Mouse (Mus musculus): ENCODE data around the gene Myrip. TPM values are rescaled to one million over a fixed set of nuclear protein-coding genes. Genes with fewer than 3 reads are reported as not detected.
"Not testable (repeated sequence)": the region's sequence is repeated elsewhere in the genome, so short reads cannot be mapped to it uniquely, and the experiment has no call there.

Myrip gene
- polyA plus RNA-seq, 1 experiment from 2014 or later, result 5.4 TPM

GRCm38 (mm10) chr9:120315171-120315570 lies 13.9 kb downstream of the Myrip start:
- Histone ChIP-seq H3K4me2 (ENCODE audit: low read length) (no peak overlapping the region), H3K27ac (replicated peaks; ENCODE audit: low read depth, low read length) (no peak overlapping the region), H3K4me3 (replicated peaks; ENCODE audit: low read depth, low read length) (no peak overlapping the region), H3K4me1 (ENCODE audit: control insufficient read depth, insufficient read depth, low read length) (no peaks in the 10 kb centered on the region), H3K27me3 (ENCODE audit: control insufficient read depth, insufficient read depth, low read length) (no peaks in the 10 kb centered on the region), H3K36me3 (ENCODE audit: control insufficient read depth, insufficient read depth, low read length) (no peaks in the 10 kb centered on the region), H3K9me3 (ENCODE audit: control insufficient read depth, low read length) (no peaks in the 10 kb centered on the region), H3K9ac (replicated peaks; ENCODE audit: low read length) (no peak overlapping the region)
- 73% methylated on average over 3 of the region's 3 CpGs for WGBS
- no peak for DNase-seq
- ATAC-seq (ENCODE audit: low FRiP score, low TSS enrichment), result no peak

DNA sequence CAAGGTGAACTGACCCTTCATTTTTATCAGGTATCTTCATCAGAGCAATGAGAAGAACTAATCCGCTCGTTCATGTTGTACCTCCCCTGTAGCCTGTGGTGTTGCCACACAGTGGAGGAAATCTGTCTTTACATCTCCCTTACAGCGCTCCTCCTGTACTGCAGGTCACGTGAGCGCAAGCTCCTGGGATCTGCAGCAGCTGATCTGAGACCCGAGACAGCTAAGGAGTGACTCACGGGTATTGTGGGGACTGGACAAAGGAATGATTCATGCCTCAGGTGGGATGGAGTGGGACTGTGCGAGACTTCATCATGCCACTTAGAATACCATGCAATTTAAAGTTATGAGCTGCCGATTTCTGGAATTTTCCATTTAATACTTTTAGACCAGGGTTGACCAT lies 17.8 kb downstream of the Myrip start:
- Histone ChIP-seq H3K9ac (replicated peaks; ENCODE audit: low read length) (no peak overlapping the region), H3K27me3 (ENCODE audit: control insufficient read depth, insufficient read depth, low read length) (no peaks in the 10 kb centered on the region), H3K36me3 (ENCODE audit: control insufficient read depth, insufficient read depth, low read length) (no peaks in the 10 kb centered on the region), H3K27ac (replicated peaks; ENCODE audit: low read depth, low read length) (no peak overlapping the region), H3K4me2 (ENCODE audit: low read length) (no peak overlapping the region), H3K9me3 (ENCODE audit: control insufficient read depth, low read length) (no peaks in the 10 kb centered on the region), H3K4me3 (replicated peaks; ENCODE audit: low read depth, low read length) (no peak overlapping the region), H3K4me1 (ENCODE audit: control insufficient read depth, insufficient read depth, low read length) (no peaks in the 10 kb centered on the region)
- DNase-seq (no peak), ATAC-seq (ENCODE audit: low FRiP score, low TSS enrichment) (no peak)
- WGBS, result 83% methylated on average over 9 of the region's 9 CpGs

DNA sequence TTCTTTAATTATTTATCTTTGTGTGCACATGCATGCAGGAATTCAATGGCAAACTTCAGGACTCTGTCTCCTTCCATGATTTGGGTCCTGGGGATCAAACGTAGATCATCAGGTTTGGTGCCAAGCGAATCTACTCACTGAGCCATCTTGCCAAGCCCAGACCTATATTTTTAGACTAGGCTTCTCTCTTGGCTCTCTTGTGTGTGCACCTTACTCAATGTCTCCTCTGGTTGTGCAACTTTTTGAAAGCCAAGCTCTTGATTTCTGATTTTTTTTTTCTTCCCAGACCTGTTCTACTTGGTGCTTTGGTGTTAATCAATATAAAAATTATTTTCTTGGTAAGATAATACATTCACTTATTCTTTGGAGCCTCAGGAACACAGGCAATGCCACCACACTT lies 19.3 kb downstream of the Myrip start:
- WGBS, result 89% methylated on average over 2 of the region's 2 CpGs
- no peak overlapping the region for H3K9ac ChIP-seq (replicated peaks; ENCODE audit: low read length)
- no peaks in the 10 kb centered on the region for H3K27me3 ChIP-seq (ENCODE audit: control insufficient read depth, insufficient read depth, low read length)
- DNase-seq, result no peak
- H3K4me1 ChIP-seq (ENCODE audit: control insufficient read depth, insufficient read depth, low read length), result no peaks in the 10 kb centered on the region
- no peaks in the 10 kb centered on the region for H3K36me3 ChIP-seq (ENCODE audit: control insufficient read depth, insufficient read depth, low read length)
- H3K27ac ChIP-seq (replicated peaks; ENCODE audit: low read depth, low read length), result no peak overlapping the region
- ATAC-seq (ENCODE audit: low FRiP score, low TSS enrichment), result no peak
- H3K9me3 ChIP-seq (ENCODE audit: control insufficient read depth, low read length), result no peaks in the 10 kb centered on the region
- H3K4me3 ChIP-seq (replicated peaks; ENCODE audit: low read depth, low read length), result no peak overlapping the region
- no peak overlapping the region for H3K4me2 ChIP-seq (ENCODE audit: low read length)

- H3K4me1 ChIP-seq (ENCODE audit: control insufficient read depth, insufficient read depth, low read length), result no peaks in the 10 kb centered on the region
- H3K27me3 ChIP-seq (ENCODE audit: control insufficient read depth, insufficient read depth, low read length), result no peaks in the 10 kb centered on the region
- ATAC-seq (ENCODE audit: low FRiP score, low TSS enrichment) (no peak), DNase-seq (peak; percentile 40)
- H3K27ac ChIP-seq (replicated peaks; ENCODE audit: low read depth, low read length), result no peak overlapping the region
- H3K4me3 ChIP-seq (replicated peaks; ENCODE audit: low read depth, low read length), result no peak overlapping the region
- no peaks in the 10 kb centered on the region for H3K36me3 ChIP-seq (ENCODE audit: control insufficient read depth, insufficient read depth, low read length)
- H3K9ac ChIP-seq (replicated peaks; ENCODE audit: low read length), result no peak overlapping the region
- 75% methylated on average over 15 of the region's 15 CpGs for WGBS
- no peaks in the 10 kb centered on the region for H3K9me3 ChIP-seq (ENCODE audit: control insufficient read depth, low read length)
- no peak overlapping the region for H3K4me2 ChIP-seq (ENCODE audit: low read length)
Measured at GRCm38 (mm10) chr9:120322702-120323426, 21.6 kb downstream of the Myrip start.

GRCm38 (mm10) chr9:120331048-120331447 lies 29.7 kb downstream of the Myrip start:
- H3K9ac ChIP-seq (replicated peaks; ENCODE audit: low read length); ATAC-seq (ENCODE audit: low FRiP score, low TSS enrichment); H3K36me3 ChIP-seq (ENCODE audit: control insufficient read depth, insufficient read depth, low read length); H3K4me1 ChIP-seq (ENCODE audit: control insufficient read depth, insufficient read depth, low read length); DNase-seq; H3K9me3 ChIP-seq (ENCODE audit: control insufficient read depth, low read length); H3K27ac ChIP-seq (replicated peaks; ENCODE audit: low read depth, low read length); H3K4me2 ChIP-seq (ENCODE audit: low read length); H3K27me3 ChIP-seq (ENCODE audit: control insufficient read depth, insufficient read depth, low read length); H3K4me3 ChIP-seq (replicated peaks; ENCODE audit: low read depth, low read length): not testable (repeated sequence)
- whole genome bisulfite sequencing, result 92% methylated on average over 3 of the region's 3 CpGs

DNA sequence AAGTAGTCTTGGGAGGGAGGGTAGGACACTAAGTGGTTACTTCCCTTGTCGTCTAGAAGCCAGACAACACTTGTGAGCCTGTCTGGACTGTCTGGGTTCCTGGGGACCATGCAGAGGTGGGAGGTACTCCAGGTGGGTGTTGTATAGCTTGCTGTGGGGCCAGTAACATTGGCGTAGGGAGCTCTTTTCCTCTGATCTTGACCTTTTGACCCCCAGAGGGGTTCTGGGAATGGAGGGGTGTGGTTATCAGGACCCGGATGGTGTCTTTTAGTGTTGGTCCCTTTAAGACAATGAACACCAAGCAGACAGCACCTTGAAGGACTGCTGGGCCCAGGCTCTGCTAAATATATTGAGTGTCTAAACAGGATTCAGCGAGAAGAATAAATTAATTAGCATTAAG lies 36.9 kb downstream of the Myrip start:
- no peaks in the 10 kb centered on the region for H3K27me3 ChIP-seq (ENCODE audit: control insufficient read depth, insufficient read depth, low read length)
- no peak overlapping the region for H3K27ac ChIP-seq (replicated peaks; ENCODE audit: low read depth, low read length)
- H3K4me3 ChIP-seq (replicated peaks; ENCODE audit: low read depth, low read length), result no peak overlapping the region
- no peaks in the 10 kb centered on the region for H3K9me3 ChIP-seq (ENCODE audit: control insufficient read depth, low read length)
- H3K36me3 ChIP-seq (ENCODE audit: control insufficient read depth, insufficient read depth, low read length), result no peaks in the 10 kb centered on the region
- H3K4me1 ChIP-seq (ENCODE audit: control insufficient read depth, insufficient read depth, low read length), result peaks cover 3% of the 10 kb centered on the region
- H3K9ac ChIP-seq (replicated peaks; ENCODE audit: low read length), result no peak overlapping the region
- H3K4me2 ChIP-seq (ENCODE audit: low read length), result no peak overlapping the region
- ATAC-seq (ENCODE audit: low FRiP score, low TSS enrichment) (no peak), DNase-seq (no peak)
- 50% methylated on average over 4 of the region's 4 CpGs for WGBS

- ATAC-seq (ENCODE audit: low FRiP score, low TSS enrichment) (no peak), DNase-seq (no peak)
- no peak overlapping the region for H3K27ac ChIP-seq (replicated peaks; ENCODE audit: low read depth, low read length)
- H3K36me3 ChIP-seq (ENCODE audit: control insufficient read depth, insufficient read depth, low read length), result no peaks in the 10 kb centered on the region
- H3K9ac ChIP-seq (replicated peaks; ENCODE audit: low read length), result no peak overlapping the region
- no peaks in the 10 kb centered on the region for H3K27me3 ChIP-seq (ENCODE audit: control insufficient read depth, insufficient read depth, low read length)
- no peak overlapping the region for H3K4me2 ChIP-seq (ENCODE audit: low read length)
- no peak overlapping the region for H3K4me3 ChIP-seq (replicated peaks; ENCODE audit: low read depth, low read length)
- peaks cover 15% of the 10 kb centered on the region for H3K4me1 ChIP-seq (ENCODE audit: control insufficient read depth, insufficient read depth, low read length)
- H3K9me3 ChIP-seq (ENCODE audit: control insufficient read depth, low read length), result no peaks in the 10 kb centered on the region
- WGBS, result 78% methylated on average over 10 of the region's 10 CpGs
Measured at GRCm38 (mm10) chr9:120339975-120340695, 38.8 kb downstream of the Myrip start.

DNA sequence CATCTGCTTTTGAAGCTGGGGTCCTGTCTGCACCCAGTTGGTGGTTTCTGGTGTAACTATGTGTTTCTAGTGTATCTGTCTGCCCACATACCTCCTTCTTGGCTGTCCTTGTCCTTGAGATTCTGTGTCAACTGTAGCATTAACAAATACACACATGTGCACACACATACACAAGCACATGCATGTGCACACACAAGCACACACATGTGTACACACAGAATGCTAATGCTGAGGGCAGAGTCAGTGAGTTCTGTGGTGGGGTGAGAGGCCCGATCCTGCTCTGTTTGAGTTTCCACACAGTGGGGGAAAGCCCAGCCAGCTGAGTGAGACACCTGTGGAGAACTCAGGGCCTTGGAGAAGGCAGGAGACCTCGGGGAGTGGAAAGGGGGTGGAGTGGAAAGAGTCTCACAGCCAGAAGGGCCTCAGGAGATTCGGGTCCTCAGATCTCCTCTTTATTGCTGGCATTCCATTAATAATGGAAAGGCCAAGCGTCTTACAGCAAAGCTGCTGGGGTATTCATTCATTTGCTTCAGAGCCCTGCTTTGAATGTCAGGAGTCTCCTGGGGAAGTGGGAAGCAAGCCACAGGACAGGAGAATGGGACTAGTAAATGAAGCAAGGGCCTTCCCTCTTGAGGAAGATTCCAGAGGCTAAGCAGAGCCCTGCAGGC lies 41.9 kb downstream of the Myrip start:
- ATAC-seq (ENCODE audit: low FRiP score, low TSS enrichment) (no peak), DNase-seq (peak; percentile 57)
- Histone ChIP-seq H3K36me3 (ENCODE audit: control insufficient read depth, insufficient read depth, low read length) (no peaks in the 10 kb centered on the region), H3K9ac (replicated peaks; ENCODE audit: low read length) (no peak overlapping the region), H3K4me1 (ENCODE audit: control insufficient read depth, insufficient read depth, low read length) (peaks cover 15% of the 10 kb centered on the region), H3K9me3 (ENCODE audit: control insufficient read depth, low read length) (no peaks in the 10 kb centered on the region), H3K4me2 (ENCODE audit: low read length) (no peak overlapping the region), H3K4me3 (replicated peaks; ENCODE audit: low read depth, low read length) (no peak overlapping the region), H3K27me3 (ENCODE audit: control insufficient read depth, insufficient read depth, low read length) (no peaks in the 10 kb centered on the region), H3K27ac (replicated peaks; ENCODE audit: low read depth, low read length) (peak overlapping the region; percentile 67)
- WGBS, result 24% methylated on average over 4 of the region's 4 CpGs
